Mouse (Mus musculus) C2C12 (cell line): ENCODE data around the gene Nln.

Experiments
- CEBPB ChIP-seq: IDR thresholded peaks from one replicate; pipeline ENCODE4 v1.6.1; 2011; ENCODE audit warnings: low read depth, mild to moderate bottlenecking, control low read depth, moderate library complexity
- CTCF ChIP-seq: IDR thresholded peaks from one replicate; pipeline ENCODE4 v1.5.1; 2011; ENCODE audit not compliant: control insufficient read depth, insufficient read depth, insufficient read length
- MYOD1 ChIP-seq: IDR thresholded peaks from one replicate; pipeline ENCODE4 v1.6.1; 2011; ENCODE audit warnings: low read depth; ENCODE audit not compliant: control insufficient read depth, insufficient read length
- MYOG ChIP-seq: IDR thresholded peaks from one replicate; pipeline ENCODE4 v1.6.1; 2011; ENCODE audit not compliant: control insufficient read depth, insufficient read length; ENCODE audit errors: extremely low read depth
- USF1 ChIP-seq: IDR thresholded peaks from one replicate; pipeline ENCODE4 v1.6.1; 2011; ENCODE audit warnings: low read depth, mild to moderate bottlenecking, control low read depth, moderate library complexity

GRCm38 (mm10) chr13:103985510-103986278 is 123.7 kb downstream of the Nln start:
- TF ChIP-seq CTCF: no peak
- TF ChIP-seq MYOD1: no peak
- no peak for TF ChIP-seq CEBPB
- no peak for TF ChIP-seq MYOG
- TF ChIP-seq USF1: no peak
